Mouse (Mus musculus): ENCODE results near the gene 4930544G11Rik.

DNA sequence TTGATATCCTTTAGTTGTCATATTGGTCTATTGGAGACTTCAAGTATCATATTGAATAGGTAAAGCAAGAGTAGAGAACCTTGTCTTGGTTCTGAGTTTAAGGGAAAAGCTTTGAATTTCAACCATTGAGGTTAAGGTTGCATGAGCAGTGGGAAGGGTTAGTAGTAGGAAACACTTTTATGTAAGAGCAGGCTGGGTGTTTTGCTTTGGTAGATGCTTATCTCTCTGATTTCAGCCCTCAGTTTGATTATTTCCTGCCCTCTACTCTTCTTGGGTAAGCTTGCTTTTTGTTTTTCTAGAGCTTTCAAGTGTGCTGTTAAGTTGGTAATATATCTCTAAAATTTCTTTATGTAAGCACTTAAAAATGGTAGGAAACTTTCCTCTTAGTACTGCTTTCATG is 45.9 kb downstream of the 4930544G11Rik start:
- TF ChIP-seq CTCF (IDR thresholded peaks at IDR 0.05; ENCODE audit: control insufficient read depth, insufficient read depth, insufficient read length) = no peak
- TF ChIP-seq FOSL1 (IDR thresholded peaks at IDR 0.05; ENCODE audit: insufficient read depth, low read length, poor library complexity, severe bottlenecking) = no peak
- no peak for TF ChIP-seq CEBPB (IDR thresholded peaks at IDR 0.05; ENCODE audit: low read depth)
- TF ChIP-seq MAX (IDR thresholded peaks at IDR 0.05) = no peak
- TF ChIP-seq MYOD1 (IDR thresholded peaks at IDR 0.05; ENCODE audit: control insufficient read depth, insufficient read length, low read depth) = no peak
- no peak for TF ChIP-seq USF1 (IDR thresholded peaks at IDR 0.05; ENCODE audit: low read depth)
- TF ChIP-seq MYOG (IDR thresholded peaks at IDR 0.05; ENCODE audit: control insufficient read depth, extremely low read depth, insufficient read length) = no peak
